Mouse (Mus musculus): ENCODE measurements at regions not wholly inside any gene's neighbourhood (a gene's known extent, or its start where the extent isn't known, plus 50 kb on each side); places are given as distances from the start of the nearest gene placed in this dataset.

DNA sequence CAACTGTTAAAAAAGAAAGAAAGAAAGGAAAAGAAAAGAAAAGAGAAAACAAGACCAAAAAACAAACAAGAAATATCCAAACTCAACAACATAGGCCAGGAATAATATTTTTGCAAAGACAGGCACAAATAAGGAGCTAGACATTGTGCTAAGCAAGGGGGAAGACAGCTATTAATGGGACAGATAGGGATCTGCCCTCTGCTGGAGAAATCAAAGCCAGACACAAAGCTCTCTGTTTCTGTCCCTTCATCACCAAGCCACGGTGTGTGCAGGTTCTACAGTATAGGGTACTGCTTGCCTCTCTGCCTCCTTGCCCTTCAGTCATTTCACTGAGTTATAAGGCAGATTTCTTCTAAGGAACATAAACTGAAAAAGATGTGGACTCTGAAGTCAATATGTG is 57.8 kb upstream of the Chchd3 start:
- TF ChIP-seq MAFK (IDR thresholded peaks at IDR 0.05; ENCODE audit: insufficient read depth, low read depth, low read length), result no peak
- no peak for TF ChIP-seq CHD2 (IDR thresholded peaks at IDR 0.05; ENCODE audit: low read depth, low read length)
